Mouse (Mus musculus): Measurements from ENCODE around the gene H6pd.

The H6pd gene

DNA sequence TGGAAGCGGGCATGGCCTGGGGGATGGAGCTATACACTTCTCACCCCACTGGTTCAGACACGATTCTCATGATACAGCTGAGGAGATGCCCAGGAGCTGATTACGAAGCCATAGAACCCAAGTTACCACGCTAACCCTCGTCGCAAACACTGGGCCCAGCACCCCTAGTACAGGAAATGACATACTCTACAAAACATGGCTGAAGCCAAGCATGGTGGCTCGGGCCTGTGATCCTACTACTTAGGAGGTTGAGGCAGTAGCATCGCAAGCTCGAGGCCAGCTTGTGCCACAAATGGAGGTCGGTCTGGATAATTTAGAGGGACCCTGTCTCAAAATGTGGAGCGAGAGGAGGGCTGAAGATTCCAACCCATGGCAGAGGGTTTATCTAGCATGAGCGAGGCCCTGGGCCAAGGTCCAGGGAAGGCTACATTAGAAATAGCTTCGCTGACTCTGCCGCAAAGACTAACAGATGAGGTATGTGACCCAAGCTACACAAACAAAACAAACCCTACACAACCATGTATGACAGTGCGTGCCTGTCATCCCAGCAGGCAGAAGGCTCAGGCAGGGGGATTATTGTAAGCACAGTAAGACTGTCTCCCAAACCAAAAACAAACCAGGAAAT is 8.8 kb downstream of the H6pd start:
- intact Hi-C loops (cut with DNase I): no loop called here

DNA sequence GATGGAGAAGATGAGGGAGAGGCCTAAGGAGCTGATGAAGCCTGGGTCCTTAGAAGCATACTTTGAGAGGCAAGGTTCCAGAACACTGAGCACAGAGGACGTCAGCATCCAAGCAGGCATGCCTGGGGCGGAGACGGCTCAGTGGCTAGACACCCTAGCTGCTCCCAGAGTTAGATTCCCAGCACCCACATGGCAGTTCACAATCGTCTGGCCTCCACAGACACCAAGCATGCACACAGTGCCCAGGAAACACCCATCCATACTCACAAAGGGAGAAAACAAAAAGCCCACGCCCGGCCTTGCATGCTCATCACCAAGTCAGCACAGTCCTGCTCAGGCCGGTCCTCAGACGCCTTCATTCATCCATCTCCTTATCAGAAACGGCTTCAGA is 9.3 kb downstream of the H6pd start:
- intact Hi-C loops (cut with DNase I): no loop called here

DNA sequence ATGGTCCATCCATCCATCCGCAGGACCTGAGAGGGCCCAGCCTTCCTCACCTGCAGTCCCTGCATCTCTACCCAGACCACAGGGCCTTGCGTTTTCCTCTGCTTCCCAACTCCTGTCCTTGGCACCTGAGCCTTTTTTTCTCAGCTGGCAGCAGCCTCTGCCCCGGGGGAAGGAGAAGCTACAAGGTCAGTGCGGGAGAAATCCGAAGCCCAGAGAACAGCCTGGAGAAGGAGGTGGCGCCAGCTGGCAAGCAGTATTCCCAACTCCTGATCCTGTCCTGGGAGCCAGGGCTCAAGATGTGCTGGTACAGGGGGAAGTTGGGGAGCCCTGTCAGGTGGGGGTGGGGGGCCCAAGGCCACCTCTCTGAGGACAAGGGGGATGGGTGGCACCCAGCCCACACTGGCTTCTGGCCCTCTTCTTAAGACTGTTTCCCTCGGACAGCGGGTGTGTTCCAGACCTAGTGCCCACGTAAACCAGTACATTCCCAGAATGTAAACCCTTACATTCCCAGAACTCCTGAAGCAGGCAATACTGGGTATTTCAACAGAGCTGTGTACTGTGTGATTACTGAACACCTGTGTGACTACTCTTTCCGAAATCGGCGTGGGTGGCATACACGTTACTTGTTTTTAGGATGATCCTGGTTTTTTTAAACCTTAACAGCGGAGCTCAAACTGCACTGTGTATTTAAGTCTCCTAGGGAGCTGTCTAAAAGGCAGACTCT is 9.9 kb downstream of the H6pd start:
- intact Hi-C loops (cut with DNase I): no loop called here

- intact Hi-C loops (cut with DNase I): no loop called here
Measured at GRCm38 (mm10) chr4:149997999-149998398, 10.8 kb downstream of the H6pd start.

DNA sequence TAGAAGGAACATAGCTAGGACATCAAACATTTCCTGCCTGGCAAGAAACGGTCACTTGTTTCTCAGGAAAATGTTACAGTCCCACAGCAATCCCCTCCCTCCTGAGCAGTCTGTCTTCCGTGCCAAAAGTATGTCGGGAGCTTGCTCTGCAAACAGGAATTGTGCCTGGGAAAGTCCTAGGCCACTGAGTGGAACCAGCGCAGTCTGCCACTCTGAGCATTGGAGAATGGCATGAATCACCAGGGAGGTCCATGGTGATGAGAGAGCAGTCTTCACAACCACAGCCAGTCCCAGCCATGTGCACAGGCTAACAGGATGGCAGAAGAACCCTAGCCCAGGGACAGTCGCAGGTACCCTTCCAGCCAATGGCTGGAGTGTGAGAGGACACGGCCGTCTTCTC is 12.4 kb downstream of the H6pd start:
- intact Hi-C loops (cut with DNase I): no loop called here

- intact Hi-C loops (cut with DNase I): no loop called here
Measured at GRCm38 (mm10) chr4:149995911-149996310, 12.9 kb downstream of the H6pd start.

- intact Hi-C loops (cut with DNase I): no loop called here
Measured at GRCm38 (mm10) chr4:149994218-149994617, 14.6 kb downstream of the H6pd start.

DNA sequence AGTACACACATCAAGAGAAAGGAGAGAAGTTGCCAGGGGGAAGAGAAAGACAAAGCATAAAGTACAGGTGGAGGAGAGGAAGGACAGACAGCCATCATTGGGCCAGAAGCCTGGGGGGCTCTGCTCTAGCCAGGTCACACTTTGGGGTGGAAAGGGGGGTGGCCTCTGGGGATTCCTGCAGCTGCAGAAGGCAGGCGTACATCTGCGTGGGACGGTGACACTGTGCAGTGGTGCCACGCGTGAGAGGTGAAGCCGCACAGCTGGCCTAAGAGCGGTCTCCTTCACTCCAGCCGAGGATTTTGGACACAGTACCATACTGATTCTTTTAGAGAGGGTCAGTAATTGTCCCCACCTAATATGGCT is 16.2 kb downstream of the H6pd start:
- intact Hi-C loops (cut with DNase I): no loop called here

DNA sequence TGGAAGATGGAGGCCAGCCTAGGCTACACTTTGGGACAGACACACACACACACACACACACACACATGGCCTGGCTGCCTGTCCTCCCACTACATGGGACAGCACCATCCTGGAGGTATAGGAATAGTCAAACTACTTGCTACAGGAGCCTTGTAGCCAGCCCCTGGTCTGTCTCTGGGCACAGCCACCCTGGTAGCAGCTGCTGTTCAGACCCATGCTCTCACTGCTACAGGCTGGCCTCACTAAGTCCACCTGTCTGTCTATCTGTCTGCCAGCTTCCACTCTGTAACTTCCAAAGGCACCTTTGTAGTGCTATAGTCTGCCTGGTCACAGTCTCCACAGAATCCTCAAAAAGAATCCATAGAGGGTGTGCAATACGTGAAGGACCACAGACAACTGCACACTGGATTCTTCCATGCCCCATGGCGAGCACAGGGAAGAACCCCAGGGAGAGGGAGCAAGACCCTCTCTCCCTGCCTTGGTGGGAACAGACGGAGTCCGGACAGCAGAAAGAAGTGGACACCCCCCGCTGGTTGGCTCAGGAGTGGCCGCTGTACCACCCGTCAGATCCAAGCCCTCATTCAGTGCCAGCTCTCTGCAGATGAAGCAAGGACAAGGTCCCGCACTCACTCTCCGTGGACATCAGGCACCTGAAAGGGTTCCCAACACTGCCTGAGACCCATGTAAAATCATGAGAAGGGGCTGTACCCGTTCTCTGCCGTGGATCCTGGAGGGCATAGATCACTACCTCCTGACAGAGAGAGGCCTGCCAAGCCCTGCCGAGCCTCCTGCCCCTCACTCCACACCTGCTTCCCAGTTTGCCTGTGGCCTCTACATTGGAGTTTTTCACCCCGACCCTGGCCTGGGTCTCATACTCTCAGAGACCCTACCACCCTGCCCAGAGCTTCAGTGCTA is 16.8 kb downstream of the H6pd start:
- intact Hi-C loops (cut with DNase I): no loop called here

GRCm38 (mm10) chr4:149990954-149991633 is 17.7 kb downstream of the H6pd start:
- intact Hi-C loops (cut with DNase I): no loop called here

DNA sequence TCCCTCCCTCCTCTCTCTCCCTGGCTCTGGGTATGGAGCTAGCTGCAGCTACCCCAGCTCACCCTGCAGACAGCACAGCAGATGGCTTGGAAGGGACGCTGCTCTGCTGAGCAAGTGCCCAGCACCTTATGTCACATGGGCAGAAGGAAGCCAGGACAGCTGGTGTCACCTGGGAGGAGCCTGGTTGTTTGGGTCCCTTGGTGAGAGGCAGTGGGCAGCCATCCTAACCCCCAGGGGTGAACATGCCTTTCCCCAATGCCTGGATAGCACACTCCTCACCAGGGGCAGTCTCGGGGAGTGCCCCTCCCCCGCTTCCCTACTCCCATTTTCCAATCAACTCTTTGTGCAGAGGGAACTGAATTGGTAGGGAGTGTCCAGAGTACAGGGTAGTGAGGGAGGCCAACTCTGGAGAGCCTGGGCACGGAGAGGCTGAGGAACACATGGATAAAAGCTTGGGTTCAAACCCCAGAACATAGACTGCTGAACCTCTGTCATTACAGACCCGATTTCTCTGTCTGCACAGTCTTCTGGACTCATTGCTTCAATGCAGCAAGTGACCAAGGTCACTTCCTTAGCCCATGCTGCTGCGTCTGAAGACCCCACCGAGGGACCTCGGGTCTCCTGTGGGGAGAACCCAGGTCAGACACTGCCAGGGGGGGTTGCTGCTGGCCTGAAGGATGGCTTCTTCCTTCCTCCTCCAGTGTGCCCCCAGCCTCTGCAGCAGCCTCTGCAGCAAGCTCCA is 18.4 kb downstream of the H6pd start:
- intact Hi-C loops (cut with DNase I): no loop called here

GRCm38 (mm10) chr4:149988931-149989556 is 19.8 kb downstream of the H6pd start:
- intact Hi-C loops (cut with DNase I): no loop called here

DNA sequence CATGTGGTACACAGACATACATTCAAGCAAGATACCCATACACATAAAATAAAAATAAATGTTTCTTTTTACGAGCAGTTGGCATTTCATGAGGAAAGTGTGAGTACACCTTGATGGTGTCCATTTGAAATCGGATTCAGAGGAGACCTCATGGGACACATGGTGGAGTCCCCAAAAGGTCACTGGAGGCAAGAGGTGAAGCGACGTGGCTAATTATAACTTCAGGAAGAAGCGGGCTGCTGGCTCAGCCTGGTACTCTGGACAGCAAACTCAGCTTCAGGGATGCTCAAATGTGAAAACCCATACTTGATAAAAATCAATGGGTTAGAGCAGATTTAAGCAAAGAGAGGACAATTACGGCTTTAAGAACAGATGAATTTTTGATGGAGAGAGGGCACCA is 20.5 kb downstream of the H6pd start:
- intact Hi-C loops (cut with DNase I): no loop called here

- intact Hi-C loops (cut with DNase I): no loop called here
Measured at GRCm38 (mm10) chr4:149986671-149987417, 22.0 kb downstream of the H6pd start.

DNA sequence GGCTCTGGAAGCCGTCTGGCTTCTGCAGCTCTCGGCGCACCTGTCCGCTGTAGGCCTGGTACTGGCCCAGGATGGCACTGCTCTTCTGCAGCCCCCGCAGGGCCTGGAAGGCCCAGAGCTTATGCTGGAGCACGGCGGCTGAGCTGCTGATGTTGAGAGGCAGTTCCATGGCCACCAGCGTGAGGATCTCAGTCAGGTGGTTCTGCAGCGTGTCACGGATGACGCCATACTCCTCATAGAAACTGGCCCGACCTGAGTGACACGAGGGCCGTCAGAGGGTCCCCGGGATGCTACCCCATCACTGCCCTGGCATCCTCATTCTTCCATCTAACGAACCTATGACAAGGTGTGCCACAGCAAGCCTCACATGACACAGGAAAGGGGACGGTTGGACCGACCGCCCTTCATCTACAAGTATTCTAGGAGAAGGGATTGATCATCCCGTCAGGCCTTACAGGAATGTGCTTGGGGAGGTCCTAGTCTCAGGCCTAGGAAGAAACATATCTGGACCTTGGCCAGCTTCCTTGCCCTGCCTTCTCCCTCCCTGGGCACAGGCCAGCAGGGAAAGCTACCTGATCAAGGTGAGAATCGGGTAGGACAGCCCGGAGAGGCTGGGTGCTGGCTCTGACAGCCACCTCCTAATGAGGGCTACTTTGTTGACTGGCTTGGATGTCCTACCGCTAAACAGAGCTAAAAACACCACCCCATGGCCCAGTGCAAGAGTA is 24.7 kb downstream of the H6pd start:
- intact Hi-C loops (cut with DNase I): no loop called here

DNA sequence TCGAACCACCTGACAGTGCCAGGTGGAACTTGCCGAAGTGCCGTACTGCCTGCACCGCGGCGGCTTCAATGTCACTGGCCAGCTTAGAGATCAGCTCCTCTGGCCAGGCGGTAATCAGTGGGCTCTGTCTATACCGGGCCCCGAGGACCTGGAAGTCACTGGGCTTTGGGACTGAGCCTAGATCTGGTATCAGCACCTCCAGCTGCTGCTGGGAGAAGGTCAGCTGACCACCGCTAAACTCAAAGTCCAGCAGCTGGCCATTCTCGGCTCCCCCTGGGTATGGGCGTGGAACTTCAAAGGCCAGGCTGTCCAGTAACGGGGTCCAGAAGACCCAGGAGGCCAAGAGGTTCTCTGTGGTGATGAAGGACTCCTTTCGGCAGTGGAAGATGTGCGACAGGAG is 26.7 kb downstream of the H6pd start:
- intact Hi-C loops (cut with DNase I): no loop called here

DNA sequence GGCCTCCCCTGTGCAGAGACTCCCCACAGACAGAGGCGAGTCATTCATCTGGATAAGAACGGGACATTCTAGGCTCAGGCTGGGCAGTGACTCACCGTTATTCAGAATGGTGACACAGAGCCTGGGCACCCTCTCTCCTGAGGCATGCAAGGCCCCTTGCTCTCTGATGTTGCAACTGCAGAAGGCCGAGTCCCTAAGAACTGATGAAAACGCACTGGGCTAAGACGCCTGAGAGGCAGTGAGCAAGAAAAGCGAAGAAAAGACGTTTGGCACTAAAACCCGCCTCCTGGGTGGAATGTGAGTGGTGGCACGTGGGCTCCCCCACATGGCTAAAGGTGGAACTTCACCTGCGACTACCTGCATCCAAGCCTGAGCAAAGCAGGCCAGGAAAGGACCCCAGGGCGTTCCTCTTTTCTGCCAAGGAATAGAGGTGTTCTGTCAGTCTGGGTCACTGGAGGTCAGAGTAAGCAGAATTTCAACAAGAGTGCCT is 29.0 kb downstream of the H6pd start:
- intact Hi-C loops (cut with DNase I): no loop called here

- intact Hi-C loops (cut with DNase I): no loop called here
Measured at GRCm38 (mm10) chr4:149978820-149979219, 30.0 kb downstream of the H6pd start.

Data from adrenal gland (tissue).